Mouse (Mus musculus): ENCODE data around the gene Cox5a. TPM values are rescaled to one million over a fixed set of nuclear protein-coding genes. Genes with fewer than 3 reads are reported as not detected.

Gene Cox5a
- total RNA-seq, 2 experiments from 2014 or later: 372 to 376 TPM

DNA sequence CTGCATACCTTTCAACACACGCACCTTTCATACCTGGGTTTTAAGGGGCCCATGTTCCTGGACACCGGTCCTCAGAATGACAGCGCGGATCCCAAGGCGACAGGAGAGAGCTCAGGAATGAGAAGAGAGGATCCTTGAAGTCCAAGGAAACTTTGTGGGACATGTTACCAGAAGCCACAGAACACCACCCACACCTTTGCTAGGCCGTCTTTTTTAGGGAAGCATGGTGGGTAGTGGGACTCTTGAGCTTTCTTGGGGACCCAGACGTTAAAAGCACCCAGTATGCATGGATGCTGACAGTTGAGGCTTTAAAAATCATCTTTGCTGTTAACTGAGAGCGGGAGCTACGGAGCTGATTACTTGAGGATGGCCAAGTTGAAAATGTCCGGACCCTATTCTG lies 16.2 kb upstream of the Cox5a start:
- no peak overlapping the region for H3K4me3 ChIP-seq
- DNase-seq (ENCODE audit: low spot score in 2 of 2): no peak
- no peak overlapping the region for H3K27ac ChIP-seq
- no peak for TF ChIP-seq CTCF (conservative IDR thresholded peaks at IDR 0.05)

DNA sequence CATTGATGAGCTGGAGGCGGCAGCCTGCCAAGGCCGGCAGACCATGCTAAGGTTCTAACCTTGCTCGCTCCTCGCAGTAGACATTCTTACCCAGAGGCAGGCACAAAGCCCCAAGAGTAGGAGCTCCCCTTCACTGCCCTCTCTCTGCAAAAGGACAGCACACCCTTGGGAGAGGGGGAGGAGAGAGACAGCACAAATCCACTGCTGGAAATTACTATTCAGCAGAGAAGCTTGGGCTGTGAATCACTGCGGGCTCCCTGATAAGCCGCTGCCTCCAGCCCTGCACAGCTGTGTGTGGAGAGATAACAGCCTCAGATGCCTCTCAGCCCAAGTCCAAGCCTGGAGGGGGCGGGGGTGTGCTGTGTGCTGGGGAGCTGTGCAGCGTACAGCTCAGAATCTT lies 15.4 kb upstream of the Cox5a start:
- no peak overlapping the region for H3K4me3 ChIP-seq
- H3K27ac ChIP-seq: no peak overlapping the region
- no peak for DNase-seq (ENCODE audit: low spot score in 2 of 2)
- no peak for TF ChIP-seq CTCF (conservative IDR thresholded peaks at IDR 0.05)

DNA sequence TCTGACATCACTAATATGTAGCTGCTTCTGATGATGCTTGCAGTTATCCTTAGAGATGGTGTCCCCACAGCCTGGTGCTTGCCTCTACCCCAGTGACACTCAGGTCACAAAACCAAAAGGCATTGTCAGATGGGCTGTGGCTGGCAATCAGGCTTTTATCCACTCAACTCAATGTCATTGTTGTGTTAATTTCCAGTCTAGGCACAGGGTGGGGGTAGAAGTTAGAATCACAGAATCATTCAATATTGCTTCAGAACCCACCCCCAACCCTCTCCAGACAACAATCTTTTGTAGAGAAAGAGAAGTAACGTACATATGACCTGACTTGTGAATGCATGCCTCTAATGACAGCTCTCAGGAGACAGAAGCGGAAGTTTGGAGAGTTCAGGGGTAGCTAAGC lies 10.5 kb upstream of the Cox5a start:
- Histone ChIP-seq H3K27ac (no peak overlapping the region), H3K4me3 (no peak overlapping the region)
- no peak for DNase-seq (ENCODE audit: low spot score in 2 of 2)
- no peak for TF ChIP-seq CTCF (conservative IDR thresholded peaks at IDR 0.05)

DNA sequence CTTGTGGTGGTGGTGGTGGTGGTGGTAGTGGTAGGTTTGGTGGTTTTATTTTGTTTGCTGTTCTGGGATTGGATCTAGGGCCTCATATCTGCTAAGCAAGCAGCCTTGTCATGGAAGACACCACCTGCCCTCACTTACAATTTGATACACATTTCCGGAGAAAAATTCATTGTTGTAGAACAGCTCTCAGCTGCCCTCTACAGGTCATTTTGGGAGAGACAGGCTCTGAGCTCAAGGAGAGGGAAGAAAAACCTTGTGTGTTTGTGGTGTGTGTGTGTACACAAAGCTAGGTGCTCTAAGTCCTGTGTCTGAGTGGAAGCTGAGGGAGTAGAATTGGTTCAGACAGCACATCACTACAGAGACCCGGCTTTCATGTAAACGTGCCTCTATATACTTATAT lies 4.0 kb upstream of the Cox5a start:
- no peak overlapping the region for H3K27ac ChIP-seq

DNA sequence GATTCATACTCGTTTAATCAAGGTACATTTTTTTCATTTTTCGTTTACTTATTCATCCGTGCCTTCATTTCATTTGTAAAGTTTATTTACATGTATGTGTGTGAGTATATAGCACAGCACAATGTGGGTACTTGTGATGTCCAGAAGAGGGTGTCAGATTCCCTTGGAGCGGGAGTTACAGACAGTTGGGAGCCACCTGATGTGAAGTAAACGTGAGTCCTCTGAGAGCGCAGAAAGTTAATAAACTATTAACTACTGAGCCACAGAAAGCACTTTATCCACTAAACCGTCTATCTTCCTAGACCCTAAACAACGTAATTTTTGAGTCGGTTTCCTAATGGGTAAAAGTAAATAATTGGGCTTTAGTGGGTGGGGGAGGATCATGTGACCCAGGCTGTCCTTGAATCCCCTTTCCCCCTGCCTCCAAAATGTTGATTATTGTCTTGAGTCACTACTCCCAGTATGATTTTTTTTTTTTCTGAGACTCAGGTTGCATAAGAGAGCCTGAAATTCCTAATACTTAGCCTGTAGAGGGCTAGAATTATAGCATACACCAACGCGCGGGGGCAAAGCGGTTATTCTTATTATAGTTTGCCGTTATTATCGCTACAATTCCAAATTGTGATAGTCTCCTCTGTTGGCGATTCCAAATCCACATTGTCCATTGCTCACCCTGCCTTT lies 559 bp upstream of the Cox5a start:
- DNase-seq (ENCODE audit: low spot score in 2 of 2): no peak
- H3K27ac ChIP-seq: peak overlapping the region; percentile 98

More for the DNA sequence above, 4.0 kb upstream of the Cox5a start:
- TF ChIP-seq CTCF (conservative IDR thresholded peaks at IDR 0.05): peak; percentile 93
- H3K4me3 ChIP-seq: no peak overlapping the region
- peak in 1 of 2 experiments; percentile 72 for DNase-seq (ENCODE audit: low spot score in 2 of 2)

DNA sequence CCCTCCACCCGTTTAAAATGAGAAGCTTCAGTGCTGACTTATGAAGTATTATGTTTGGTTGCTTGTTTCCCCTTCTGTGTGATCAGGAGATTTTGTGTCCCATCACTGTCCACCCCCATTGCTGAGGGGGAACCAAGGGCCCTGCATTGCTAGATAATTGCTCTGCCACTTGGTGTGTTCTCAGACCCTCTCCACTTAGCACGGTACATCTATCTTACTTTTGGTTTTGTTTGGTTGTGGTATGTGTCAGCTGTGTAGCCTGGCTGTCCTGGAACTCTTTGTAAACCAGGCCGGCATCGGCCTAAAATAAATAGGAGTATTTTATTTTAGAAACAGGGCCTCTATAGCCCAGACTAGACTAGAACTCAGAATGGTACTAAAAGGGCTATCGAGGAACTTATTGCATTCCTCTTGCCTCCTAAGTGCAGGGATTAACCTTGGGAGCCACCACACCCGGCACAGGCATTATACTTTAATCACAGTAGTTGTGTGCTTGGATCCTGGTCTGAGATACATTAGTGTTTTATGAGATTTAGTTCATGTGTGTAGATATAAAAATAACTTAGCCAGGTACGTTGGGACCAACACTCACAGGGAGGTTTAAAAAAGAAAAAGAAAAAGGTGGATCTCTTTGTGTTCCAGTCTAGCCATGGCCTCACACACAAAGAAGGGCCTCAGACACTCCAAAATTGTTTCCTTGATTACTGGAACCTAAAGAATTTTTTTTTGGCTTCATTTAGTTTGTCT lies 1.2 kb downstream of the Cox5a start:
- peak overlapping the region; percentile 98 for H3K27ac ChIP-seq
- no peak for DNase-seq (ENCODE audit: low spot score in 2 of 2)
- no peak for TF ChIP-seq CTCF (conservative IDR thresholded peaks at IDR 0.05)
- H3K4me3 ChIP-seq: peak overlapping the region; percentile 99

More for the DNA sequence above, 559 bp upstream of the Cox5a start:
- TF ChIP-seq CTCF (conservative IDR thresholded peaks at IDR 0.05): peak; percentile 41
- peak overlapping the region; percentile 99 for H3K4me3 ChIP-seq

DNA sequence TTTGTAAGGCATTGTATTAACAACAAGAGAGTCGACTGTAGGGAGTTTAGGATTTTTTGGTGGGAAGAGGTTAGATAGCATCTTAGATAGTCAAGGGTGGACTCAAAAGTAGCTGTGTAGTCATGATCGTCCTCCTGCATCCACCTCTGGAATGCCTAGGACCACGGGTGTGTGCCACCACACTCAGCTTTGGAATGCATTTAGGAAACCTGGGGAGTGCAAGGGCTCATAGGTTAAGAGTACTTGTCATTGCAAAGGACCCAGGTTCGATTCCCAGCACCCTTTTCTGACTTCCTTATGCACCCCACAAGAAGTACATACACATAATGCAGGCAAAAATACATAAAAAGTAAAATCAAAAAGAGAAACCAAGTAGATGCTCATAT lies 1.8 kb downstream of the Cox5a start:
- H3K4me3 ChIP-seq: peak overlapping the region; percentile 99
- DNase-seq (ENCODE audit: low spot score in 2 of 2): no peak
- TF ChIP-seq CTCF (conservative IDR thresholded peaks at IDR 0.05): no peak
- H3K27ac ChIP-seq: peak overlapping the region; percentile 98; the same call in 1 of the 2 replicates

DNA sequence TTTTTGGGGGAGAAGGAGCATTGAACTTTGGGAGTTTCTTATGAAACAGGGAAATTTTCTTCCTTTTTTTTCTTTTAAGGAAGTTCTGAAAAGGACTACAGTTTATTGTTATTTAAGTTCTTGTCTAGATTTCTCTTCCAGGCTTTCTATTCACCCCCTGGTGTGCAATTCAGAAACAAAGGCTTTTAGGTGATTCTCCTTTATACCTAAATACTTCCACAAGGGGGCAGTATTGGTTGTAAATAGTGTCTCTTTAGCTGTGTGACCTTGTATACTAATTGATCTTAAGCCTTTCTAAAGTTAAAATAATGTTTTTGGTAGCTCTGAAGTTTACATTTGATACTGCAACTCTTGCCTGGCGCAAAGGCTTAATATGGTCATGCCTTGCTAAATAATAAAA lies 2.7 kb downstream of the Cox5a start:
- TF ChIP-seq CTCF (conservative IDR thresholded peaks at IDR 0.05): peak; percentile 90
- Histone ChIP-seq H3K4me3 (no peak overlapping the region), H3K27ac (no peak overlapping the region)
- no peak for DNase-seq (ENCODE audit: low spot score in 2 of 2)

DNA sequence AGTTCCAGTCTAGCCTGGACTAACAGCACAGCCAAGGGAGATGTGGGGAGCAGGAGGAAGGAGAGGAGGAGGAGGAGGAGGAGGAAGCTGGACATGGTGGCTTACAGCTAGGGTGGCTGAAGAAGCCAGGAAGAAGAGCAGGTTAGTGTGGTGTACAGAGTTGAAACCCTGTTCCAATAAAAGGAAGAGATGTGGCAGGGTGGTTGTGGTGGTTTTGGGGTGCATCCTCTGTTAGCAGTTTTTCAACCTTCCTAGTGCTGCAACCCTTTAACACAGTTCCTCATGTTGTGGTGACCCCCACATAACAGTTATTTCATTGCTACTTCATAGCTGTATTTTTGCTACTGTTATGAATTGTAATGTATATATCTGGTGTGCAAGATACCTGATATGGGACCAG lies 3.4 kb downstream of the Cox5a start:
- no peak for TF ChIP-seq CTCF (conservative IDR thresholded peaks at IDR 0.05)
- Histone ChIP-seq H3K27ac (no peak overlapping the region), H3K4me3 (no peak overlapping the region)
- no peak for DNase-seq (ENCODE audit: low spot score in 2 of 2)

DNA sequence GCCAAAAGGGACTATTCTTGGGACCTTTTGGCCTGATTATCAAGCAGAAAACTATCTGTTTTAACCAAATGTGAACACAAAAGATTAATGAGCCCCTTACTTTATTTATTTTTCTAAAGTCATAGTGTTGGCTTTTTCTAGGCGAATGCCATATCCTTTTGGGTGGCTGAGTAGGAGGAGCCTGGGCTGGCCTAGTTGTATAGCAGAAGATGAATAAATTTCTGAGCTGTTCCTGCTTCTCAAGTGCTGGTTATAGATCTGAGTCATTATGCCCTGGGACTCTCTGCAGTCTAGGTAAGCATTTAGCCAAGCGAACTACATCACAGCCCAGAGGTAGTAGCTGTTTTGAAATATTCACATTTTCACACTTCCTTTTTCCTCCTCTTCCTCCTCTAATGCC lies 4.4 kb downstream of the Cox5a start:
- H3K27ac ChIP-seq: peak overlapping the region; percentile 44; the same call in 1 of the 2 replicates
- no peak for DNase-seq (ENCODE audit: low spot score in 2 of 2)
- no peak overlapping the region for H3K4me3 ChIP-seq
- no peak for TF ChIP-seq CTCF (conservative IDR thresholded peaks at IDR 0.05)

DNA sequence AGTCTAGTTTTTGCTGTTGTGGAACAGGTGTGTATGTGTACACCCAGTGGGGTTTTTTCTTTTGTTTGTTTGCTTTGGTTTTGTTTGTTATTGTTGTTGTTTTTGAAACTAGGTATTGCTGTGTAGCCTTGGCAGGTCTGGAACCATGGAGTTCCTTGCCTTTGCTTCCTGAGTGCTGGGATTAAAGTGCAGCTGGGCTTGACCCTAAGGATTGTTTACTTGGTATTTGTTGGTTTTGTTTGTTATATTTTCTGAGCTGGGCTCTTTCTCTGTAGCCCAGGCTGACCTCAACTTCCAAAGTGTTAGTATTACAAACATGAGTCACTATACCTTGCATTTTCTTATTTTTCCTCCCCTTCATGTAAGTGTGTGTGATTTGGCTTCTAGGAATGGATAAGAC lies 5.4 kb downstream of the Cox5a start:
- no peak overlapping the region for H3K4me3 ChIP-seq
- no peak for DNase-seq (ENCODE audit: low spot score in 2 of 2)
- H3K27ac ChIP-seq: no peak overlapping the region
- no peak for TF ChIP-seq CTCF (conservative IDR thresholded peaks at IDR 0.05)

DNA sequence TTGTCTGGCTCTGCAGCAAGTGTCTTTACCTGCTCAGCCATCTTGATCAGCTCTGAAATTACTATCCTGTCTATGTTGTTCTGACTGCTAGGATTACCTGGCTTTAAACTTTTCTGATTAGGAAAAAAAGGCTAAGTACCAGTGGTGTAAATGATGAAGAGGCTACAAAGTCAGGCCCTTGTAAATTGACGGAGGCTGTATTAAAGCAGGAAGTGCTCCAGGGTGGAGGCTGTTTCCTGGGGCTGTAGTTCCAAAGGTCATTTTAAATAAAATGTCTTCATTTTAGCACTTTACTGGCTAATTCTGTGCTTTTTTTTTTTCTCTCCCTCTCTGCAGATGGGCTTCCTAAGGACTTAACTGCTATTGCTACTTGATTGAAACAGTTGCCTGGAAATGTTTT lies 10.9 kb downstream of the Cox5a start:
- DNase-seq (ENCODE audit: low spot score in 2 of 2): no peak
- Histone ChIP-seq H3K27ac (peak overlapping the region; percentile 46; the same call in 1 of the 2 replicates), H3K4me3 (no peak overlapping the region)
- no peak for TF ChIP-seq CTCF (conservative IDR thresholded peaks at IDR 0.05)

DNA sequence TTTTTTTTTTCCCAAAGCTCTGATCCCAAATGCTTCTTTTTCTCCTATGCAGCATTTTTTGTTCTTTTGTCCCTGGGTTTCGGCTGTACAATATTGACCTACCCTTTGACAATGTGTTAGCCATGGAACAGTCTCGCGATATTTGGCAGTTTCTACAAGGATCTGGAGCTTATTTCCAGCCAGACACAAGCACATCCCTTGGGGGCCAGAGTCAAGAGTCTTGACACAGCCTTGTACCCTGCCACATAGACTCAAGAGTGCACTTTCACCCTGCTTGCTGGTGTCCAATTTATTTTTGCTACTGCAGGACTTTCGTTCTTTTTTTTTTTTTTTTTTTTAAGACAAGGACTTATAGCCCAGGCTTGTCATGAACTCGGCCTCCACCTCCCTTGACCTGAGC lies 15.3 kb downstream of the Cox5a start:
- Histone ChIP-seq H3K27ac (peak overlapping the region; percentile 93; the same call in 1 of the 2 replicates), H3K4me3 (no peak overlapping the region)
- no peak for TF ChIP-seq CTCF (conservative IDR thresholded peaks at IDR 0.05)
- DNase-seq (ENCODE audit: low spot score in 2 of 2): no peak

Data from layer of hippocampus, adult 2 months (tissue).